Mouse (Mus musculus) 416B (cell line): ENCODE results near the gene Pex16.
A peak's percentile ranks its signal among the peaks of the same experiment; 100 is the strongest.
"Not testable (repeated sequence)": the region's sequence is repeated elsewhere in the genome, so short reads cannot be mapped to it uniquely, and the experiment has no call there.

ENCODE experiments used
- DNase-seq: peaks from one replicate; pipeline ENCODE4 v3.0.0; 2011; ENCODE audit warnings: low read depth

The Pex16 gene

DNA sequence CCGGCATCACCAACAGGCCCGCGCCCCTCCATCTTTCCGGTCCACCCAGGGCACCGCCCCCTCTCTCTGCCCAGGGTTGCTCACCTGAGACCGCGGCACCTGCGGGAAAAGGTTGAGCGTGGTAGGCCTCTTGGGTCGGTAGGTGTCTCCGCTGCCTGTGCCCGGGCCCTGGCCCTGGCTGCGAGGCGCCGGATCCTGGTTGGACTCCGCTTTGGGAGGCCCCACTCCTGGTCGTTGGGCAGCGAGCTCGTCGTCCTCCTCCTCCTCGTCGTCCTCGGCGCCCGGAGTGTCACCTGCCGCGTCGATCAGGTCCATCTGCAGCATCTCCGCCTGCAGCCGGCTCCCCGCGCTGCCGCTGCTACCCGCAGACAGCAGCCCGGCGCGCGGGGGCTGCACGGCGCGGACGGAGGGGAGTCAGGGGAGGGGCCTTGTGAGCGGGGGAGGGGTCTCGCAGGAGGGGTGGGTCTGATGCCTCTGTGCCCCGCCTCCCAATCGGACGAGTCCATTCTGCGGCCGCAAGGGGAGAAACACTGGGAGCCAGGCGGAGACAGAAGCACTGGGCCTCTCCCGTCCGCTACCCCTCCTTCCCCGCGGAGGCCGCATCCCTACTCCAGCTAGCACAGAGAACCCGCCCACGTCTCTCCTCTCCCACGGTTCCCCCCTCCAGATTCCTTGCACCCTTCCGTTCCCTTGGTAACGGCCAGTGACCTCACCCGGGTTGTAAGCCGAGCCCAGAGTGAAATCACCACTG is 14.6 kb downstream of the Pex16 start:
- DNase-seq, result no peak

DNA sequence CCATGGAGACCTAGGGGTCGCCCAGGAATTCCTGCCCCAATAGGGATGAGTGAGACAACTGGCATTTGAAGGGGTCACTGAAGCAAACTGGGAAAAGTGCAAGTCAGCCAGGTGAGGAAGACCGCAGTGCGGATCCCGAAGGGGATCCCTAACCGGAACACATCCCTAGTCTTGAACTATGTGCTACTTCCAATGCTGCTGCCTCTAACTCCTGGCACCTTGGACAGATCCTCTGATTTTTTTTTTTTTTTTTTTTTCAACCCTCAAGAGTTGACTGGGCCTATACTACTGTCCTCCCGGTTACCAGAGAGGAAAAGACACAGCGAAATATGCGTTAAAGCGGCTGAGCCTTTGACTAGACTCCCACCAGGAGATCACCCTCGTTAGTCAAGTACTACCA is 15.2 kb downstream of the Pex16 start:
- DNase-seq, result no peak

DNA sequence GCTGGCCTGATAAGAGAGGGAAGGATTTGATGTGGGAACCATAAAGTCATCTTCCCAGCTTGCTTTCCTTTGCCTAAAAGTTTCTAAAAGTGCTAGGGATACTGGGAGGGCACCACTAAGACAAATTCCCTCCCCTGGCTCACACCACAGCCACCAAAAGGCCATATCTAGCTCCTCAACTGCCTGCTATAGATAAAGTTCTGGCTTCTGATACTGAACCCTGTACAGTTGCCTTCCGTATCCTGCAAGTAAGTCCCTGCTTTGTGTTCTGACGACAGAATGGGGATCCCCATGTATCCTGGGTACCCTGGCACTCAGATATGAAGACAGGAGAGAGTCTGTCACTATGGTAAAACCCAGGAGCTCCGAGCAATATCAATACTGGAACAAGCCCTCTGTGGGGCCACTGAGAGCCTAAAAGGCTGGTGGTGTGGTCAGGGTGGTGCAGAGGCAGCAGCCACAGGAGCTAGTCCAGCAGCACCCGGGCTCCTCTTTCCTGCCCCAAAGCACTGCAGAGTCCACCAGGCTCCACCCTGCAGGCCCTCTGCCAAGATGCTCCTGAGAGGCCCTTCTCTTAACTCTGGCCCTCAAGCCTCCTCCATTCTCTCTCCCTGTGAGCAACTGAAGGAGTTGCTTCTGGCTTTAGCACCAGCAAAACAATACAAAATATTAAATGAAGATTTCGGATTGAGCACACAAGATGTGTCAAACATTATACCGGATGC is 15.9 kb downstream of the Pex16 start:
- DNase-seq, result no peak

DNA sequence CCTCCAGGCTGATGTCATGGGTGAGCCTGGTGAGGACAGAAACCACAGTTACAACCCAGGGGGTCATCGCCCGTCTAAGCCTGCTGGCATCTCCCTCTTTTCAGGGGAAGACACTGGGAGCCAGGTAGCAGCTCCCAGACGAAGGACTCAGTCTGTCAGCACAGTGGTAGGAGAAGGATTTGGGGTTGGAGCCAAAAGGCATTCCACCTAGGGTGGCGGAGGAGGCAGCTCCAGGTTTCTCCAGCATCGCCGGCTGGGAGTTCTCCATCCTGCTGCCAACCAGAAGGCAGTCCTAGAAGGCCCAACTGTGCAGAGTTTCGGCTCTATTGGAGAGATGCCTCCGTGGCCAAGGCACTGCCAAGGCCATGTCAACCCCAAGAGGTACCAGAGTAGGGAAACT is 16.6 kb downstream of the Pex16 start:
- DNase-seq, result no peak

DNA sequence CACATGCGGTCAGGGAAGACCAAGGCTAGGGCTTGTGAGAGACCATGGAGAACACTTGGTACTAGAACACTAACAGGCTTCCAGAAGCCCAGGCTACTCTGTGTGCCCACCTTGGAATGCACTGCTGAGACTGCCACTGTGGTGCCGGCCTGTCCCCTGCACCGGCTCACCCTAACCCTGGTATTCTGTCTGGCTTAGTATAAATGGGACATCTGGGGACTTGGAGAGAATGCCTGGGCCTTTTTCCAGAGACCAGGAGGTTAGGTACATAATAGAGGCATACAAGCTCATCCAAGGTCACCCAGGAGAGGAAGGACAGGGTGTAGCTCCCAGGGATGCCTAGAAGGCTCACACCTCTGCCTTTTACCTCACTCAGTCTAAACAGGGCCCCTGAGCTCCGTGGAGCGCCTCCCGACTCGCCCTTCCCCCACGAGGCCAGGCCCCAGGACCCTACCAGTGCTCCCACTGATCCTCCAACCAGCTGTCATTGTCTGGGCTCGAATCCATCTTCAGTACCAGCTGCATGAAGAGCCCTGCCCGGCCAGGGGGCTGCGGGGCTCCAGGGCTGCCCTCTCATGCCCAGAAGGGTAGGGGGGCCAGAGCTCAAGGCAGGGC is 17.3 kb downstream of the Pex16 start:
- DNase-seq, result no peak

DNA sequence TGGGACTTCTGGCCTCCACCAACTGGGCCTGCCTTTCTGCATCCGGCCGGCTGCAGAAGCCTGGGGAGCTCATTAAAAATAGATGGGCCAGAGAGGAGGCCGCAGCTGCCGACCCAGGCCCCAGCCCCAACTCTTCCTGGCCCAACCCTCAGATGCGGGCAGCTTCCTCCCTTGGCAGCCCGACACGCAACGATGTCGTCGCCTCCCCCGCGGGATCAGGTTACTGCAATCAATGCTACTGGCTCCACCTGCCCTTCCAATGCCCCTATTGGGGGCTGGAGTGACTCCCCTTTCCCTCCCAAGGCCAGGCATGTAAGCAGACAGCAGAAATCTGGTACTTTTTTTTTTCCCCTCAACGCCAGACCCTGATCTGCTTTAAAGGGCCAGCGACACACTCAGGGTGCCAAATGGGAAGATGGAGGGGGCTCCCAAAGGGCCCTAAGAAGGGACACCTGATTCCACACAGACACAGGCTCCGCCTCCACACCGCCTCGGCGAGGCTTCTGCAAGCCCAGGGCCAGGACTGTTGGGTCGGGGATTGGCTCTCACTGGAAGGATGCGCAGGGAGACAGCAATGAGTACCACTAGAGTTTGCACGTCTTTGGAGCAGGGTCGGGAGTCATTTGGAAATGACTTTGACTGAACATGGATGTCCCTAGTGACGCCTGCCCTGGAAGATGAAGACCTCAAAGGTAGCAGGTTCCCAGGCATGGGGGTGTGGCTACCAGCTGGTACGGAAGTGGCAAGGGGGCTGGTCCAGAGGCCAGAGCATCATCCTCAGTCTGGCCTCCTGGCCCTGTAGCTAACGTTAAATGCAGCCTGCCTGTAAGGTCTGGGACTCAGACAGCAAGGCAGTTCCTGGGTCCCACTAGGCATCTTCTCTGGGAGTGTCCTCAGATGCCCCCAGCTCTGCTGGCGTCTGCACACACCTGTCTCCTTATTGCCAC is 18.1 kb downstream of the Pex16 start:
- no peak for DNase-seq

DNA sequence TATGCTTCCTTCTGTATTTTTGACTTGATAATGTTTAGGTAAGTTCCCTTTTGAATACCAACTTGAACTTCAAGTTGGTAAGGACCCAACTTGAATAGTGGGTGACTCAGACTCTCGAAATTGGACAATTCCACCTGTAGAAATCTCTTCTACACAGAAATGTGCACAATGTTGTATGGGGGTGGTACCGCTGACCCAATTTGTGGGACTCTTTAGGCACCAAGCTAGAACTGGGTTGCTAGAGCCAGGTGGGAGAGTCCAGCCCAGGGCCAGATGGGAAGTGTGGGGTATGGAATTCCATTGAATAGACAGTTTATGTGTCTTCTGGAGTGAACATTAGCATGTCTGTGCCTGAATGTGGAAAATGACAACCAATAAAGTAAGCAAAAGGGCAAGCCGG is 21.1 kb downstream of the Pex16 start:
- DNase-seq, result no peak

DNA sequence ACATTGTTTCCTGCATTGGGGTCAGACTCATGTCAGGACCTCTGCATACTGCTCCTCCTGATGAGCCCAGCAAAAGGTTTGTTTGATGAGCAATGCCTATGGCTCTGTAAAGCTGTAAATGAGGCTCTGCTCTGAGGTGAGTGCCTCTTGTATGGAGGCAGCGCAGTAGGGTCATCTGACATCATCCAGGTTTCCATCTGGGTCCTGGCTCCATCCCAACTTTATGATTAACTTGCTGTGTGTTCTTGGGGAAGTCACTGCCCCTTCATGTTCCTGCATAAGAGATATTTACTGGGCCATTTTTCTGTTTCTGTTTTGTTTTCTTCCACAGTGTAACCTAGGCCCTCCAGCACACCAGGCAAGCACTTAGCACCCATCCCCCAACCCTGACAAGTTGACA is 23.0 kb downstream of the Pex16 start:
- no peak for DNase-seq

DNA sequence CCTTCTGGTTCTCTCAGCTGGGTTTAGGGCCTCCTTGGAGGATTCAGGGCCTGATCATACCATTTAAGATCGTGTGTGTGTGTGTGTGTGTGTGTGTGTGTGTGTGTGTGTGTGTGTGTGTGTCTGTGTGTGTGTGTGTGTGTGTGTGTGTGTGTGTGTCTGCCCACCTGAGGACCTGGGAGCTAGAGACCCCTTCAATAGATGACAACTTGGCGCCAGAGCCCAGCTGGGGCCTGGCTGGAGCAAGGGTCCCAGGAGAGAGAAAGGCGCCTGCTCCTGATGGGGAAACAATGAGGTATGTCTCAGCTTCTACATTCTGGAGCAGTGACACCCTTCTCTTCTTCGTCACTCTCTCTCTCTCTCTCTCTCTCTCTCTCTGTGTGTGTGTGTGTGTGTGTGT is 25.4 kb downstream of the Pex16 start:
- not testable (repeated sequence) for DNase-seq

DNA sequence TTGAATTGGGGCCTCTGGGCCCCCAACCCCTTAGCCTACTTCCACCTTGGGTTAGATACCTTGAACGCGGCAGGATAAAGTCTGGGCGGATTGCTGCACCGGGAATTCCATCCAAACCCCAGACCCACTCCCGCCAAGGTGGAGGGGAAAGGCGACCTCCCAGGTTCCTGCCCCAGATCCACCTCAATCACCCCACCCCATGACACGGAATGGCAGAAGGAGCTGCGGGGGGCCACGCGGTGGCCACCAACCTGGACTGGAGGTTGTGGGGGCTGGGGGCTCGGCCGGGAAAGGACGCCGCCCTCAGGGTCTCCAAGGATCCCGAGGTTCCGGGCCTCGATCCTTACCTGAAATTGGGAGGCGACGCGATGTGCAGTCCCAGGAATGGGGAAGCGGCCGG is 26.2 kb downstream of the Pex16 start:
- no peak for DNase-seq

DNA sequence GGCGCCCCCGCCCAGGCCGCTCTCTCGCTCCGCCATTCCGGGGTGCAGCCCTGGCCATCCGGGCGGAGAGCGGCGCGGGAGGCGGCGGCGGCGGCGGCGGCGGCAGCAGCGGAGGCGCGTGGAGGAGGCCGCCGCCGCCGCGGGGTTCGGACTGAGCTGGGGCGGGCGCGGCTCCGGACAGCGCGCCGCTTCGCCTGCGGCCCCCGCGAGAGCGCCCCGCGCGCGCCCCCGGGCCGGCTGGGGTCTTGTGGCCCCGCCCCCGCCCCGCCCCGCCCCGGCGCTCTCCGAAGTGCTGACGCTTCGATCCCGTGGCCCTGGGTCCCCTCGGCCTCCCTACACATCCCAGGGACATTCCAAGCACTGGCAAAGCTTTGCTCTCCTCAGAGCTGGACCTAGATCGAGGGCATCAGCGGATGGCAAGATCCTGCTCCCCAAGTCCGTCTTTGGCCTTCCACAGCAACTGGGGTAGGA is 26.6 kb downstream of the Pex16 start, which contains the start of gene Mapk8ip1:
Gene Mapk8ip1 (minus strand): TSS at position 173 of the 471 bp plus-strand sequence.
- DNase-seq, result no peak

DNA sequence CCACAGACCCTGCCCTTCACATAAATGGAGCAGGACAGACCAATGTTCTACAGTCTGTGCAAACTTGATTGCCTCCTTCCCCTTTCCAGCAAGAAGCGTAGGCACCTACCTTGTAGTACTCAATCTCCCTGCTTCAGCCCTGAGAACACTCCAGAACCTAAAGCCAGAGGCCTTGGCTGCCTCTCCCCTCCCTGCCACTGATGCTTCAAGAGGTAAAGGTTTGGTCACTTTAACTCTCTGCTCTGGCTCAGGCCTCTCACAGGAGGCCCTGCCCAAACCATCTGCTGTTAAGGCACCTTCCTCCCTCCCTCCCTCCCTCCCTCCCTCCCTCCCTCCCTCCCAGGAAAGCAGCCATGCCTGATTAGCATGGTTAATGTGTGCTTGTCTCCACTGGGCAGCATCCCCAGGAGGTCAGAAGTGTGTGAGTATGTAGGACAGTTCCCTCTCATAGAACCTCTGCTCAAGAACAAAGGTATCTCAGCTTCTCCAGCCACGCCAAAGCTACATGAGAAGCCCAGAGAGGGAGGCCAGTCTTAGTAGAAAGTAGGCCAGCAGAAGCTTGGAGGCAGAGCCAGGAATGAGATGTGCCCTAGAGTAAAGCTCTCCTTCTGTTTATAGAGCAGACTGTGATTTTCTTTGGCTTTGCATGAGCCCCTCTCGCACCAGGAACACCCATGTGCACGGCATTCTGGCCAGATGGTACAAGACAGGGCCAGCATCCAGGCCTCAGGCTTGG is 28.3 kb downstream of the Pex16 start:
- DNase-seq, result no peak

DNA sequence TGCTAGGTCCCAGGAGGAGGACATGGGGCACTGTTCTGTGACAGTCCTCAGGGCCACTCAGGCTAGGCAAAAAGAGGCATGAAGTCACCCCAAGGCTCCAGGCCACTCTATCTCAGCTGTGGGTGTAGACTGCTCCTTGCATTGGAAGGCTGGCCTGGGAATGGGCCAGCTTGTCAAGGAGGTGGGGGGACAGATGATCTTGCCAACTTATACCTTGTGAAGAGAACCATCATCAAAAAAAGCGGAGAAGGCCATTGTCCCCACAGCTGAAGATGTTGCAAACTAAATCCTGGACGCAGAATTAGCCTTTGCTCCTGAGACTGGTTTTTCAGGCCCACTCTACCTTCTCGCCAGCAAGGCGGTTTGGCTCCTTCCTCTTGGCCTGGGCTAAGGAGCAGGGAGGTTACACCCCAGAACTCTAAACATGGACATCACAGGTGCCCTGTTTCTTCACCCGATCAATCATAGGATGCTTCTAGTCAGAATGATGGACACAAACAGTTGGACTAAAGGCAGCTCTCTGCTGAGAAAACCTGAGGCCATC is 29.4 kb downstream of the Pex16 start:
- no peak for DNase-seq

DNA sequence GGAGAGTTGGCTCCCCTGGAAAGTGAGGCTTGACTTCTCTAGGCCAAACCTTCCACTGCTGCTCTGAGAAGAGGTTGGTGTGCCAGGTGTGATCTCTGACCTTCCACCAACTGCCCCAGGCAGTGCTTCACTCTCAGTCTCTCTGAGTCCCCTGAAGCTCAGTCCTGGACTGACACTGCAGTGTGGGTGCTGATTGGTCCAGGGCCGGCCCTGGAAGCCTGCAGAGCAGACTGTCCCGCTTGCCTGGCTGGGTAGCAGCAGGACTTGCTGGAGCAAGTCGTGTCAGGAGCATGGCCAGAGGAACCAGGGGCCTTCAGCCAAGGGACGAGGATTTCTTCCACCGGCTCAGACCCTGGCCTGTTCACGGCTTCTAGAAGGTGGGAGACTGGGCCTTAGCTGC is 30.3 kb downstream of the Pex16 start:
- no peak for DNase-seq

DNA sequence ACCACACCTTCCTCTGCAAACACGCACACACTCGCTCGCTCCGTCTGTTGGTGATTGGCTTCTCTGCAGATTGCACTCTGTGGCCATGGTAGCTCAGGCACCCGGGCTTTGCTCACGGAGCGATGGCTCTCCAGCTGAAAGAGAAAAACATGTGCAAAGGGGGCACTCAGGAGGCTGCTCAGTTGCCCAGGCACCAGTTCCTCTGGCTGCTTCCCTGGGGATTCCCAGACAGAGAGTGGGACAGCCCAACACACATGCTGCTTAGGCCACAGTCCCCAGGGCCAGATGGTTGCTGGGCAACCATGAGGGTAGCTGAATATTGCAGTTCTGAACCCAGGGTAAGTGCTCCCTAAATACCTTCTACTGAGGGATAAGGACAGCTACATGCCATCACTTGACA is 31.2 kb downstream of the Pex16 start:
- DNase-seq, result no peak

DNA sequence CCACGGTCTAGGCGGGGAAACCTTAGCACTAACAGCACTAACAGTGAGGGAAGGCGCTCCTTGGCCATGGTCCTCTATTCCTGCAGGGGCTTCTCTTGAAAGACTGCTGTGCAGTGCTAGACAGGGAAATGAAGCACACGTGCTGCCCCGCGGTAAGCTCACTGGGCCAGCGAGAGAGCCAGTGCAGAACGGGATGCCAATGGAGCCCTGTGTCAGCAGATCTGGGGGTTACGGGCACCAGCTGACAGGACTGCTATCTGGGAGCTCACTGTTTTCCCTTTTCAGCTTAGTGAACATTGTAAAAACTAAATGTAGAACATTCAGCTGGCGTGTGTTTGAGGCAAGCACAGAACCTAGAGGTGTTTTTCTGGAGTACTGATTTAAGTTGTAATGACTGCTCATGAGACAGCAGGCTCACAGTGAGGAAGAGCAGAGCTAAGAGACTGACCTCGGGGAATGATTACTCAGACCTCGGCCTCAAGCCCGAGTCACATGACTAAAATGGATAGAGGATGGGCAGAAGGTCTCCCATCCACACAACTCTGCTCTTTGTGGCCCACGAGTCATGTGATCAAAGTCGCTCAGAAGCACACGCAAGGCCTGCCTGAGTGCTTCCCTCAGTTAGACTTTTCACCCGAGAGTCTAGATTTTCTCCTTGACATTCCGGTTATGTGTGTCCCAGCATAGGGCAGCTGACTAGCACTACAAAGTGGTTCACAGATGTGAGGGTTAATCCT is 34.0 kb downstream of the Pex16 start:
- DNase-seq, result no peak

DNA sequence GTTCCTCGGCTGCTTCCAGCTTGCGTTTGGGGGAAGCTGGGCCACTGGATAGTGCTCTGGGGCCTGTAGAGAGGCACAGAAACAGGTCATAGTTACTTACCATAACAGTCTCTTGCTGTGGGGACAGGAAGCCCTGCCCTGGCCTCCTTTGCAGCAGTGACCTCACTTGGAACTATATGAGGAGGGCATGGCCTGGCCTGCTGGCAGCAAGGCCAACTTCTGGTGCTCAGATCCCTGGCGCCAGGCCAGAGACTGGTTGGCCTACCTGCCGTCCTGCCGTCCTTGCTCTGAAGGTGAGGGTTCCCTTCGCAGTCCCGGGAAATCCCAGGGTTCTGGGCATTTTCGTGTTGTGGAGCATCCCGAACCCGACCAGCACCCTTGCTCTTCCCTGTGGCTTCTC is 37.2 kb downstream of the Pex16 start:
- DNase-seq, result no peak

DNA sequence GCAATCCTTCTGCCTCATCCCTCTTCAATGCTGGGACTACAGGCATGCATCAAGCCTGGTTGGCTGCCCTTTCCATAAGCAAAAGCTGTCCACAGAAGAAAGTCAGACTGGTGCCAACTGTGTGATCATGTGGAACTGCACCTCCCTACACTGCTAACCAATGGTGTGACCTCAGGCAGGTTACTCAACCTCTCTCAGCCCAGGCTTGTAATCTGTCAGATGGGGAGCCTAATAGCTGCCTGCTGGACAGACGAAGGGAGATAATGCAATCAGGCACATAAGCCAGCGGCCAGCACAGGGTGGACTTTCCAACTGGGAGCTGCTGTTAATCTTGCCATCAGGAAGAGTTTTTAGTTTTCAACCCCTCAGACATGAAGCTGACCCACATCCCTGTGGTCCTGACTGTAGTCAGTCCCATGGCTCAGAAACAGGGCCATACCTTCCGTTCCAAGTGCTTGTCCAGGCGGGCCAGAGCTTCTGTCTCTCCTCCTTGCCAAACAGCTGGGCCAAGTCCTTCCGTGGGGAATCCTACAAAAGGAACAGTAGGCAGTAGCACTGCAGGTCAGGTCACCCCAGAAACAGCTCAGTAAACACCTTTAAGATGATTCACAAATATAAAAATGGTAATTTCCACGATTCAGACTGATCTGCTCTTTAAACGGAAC is 47.4 kb downstream of the Pex16 start:
- DNase-seq, result no peak

DNA sequence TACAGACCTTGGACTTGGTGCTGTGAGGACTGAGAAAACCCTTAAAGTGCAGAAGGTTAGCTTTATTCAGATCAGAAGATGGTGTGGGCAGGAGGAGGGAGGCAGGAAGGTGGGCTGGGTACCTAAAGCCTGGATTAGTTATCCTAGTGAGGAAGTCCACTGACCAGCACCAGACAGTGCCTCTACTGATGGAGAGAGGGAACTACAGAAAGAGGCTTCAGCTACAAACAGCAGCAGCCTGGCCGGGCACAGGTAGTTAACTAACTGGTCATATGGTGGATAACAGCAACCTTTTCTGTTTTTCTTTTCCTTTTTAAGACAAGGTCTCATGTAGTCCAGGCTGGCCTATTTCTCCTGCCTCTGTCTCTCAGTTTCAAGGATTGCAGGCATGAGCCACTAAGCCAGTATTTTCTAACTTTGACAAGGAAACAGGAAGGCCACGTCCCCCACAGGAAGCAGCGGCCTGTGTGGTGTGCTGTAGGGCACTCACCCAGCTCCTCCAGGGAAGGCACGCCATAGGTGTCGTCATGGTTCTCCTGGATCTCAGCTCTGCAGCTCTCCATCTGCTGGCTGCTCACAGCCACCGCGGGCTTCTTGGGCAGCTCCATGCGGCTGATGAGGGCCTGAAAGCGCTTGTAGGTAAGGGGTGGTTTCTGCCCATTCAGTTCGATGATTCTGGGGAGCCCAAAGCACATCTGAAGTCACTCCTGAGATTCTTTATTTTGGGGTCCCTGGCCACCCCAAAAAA is 48.1 kb downstream of the Pex16 start:
- peak; percentile 89 for DNase-seq
